Mouse (Mus musculus) embryonic facial prominence, embryonic 10.5 days (tissue): ENCODE measurements around the gene Abl1. TPM values are rescaled to one million over a fixed set of nuclear protein-coding genes. Genes with fewer than 3 reads are reported as not detected.

Experiments used
- DNase-seq: peaks from one replicate; pipeline ENCODE4 v3.0.0-alpha.2; 2017; ENCODE audit warnings: low spot score
- H3K27ac ChIP-seq: fragments of 300-500 bp; sonication (generic); replicated peaks from 2 replicates; pipeline ENCODE4 v1.5.1; 2016; ENCODE audit warnings: mild to moderate bottlenecking
- H3K27me3 ChIP-seq: fragments of 300-500 bp; sonication (generic); replicated peaks from 2 replicates; pipeline ENCODE4 v1.6.1; 2016; ENCODE audit warnings: low read depth, mild to moderate bottlenecking; ENCODE audit not compliant: poor library complexity, severe bottlenecking
- H3K36me3 ChIP-seq: fragments of 300-500 bp; sonication (generic); replicated peaks from 2 replicates; pipeline ENCODE4 v1.6.1; 2016; ENCODE audit warnings: mild to moderate bottlenecking, moderate library complexity
- H3K4me1 ChIP-seq: fragments of 300-500 bp; sonication (generic); 2 replicates; pipeline ENCODE4 v1.6.1; 2016
- H3K4me3 ChIP-seq: fragments of 300-500 bp; sonication (generic); 2 replicates; pipeline ENCODE4 v1.5.1; 2016; ENCODE audit warnings: mild to moderate bottlenecking, moderate library complexity
- H3K9me3 ChIP-seq: fragments of 300-500 bp; sonication (generic); 2 replicates; pipeline ENCODE4 v1.6.1; 2016; ENCODE audit warnings: mild to moderate bottlenecking
- WGBS: fragments of 180-500 bp; shearing (Covaris S2); methylation state at CpG from one replicate; pipeline ENCODE4 v1.1.7; 2016; 5-methylcytosine and 5-hydroxymethylcytosine counted together
- polyA plus RNA-seq: library from polyadenylated mRNA; unstranded; fragments of >200 nt; fragmentation: Nextera tagmentation; extraction: Ambion mirVana; gene quantifications from 2 replicates; pipeline ENCODE4 v1.2.1, GENCODE M21; 2016

Gene Abl1
- polyA plus RNA-seq, 1 experiment from 2014 or later, result 64.8 TPM

DNA sequence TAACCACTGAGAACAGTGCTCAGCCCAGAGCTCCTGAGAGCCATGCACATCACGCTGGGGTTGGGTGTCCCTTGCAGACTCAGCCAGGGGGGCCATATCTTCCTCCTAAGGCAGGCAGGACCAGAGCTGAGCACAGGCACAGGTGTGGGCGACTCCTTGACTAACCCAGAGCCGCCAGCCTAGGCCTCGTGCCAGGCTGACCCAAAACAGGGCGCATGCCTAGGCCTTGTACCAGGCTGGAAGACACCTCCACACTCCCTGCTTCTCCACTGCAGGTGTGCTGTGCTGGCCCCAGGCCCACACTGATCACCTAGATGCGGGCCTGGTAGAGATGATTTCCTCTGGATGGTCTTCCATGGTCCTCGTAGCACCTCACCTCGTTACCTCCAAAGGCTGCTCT, 114.6 kb downstream of the Abl1 start:
- WGBS, result 93% methylated on average over 8 of the region's 8 CpGs
- H3K36me3 ChIP-seq, result peaks cover 81% of the 10 kb centered on the region
- H3K27me3 ChIP-seq, result no peaks in the 10 kb centered on the region
- H3K4me3 ChIP-seq, result no peak overlapping the region
- DNase-seq, result no peak
- H3K4me1 ChIP-seq, result peaks cover 36% of the 10 kb centered on the region
- no peaks in the 10 kb centered on the region for H3K9me3 ChIP-seq
- H3K27ac ChIP-seq, result no peak overlapping the region

DNA sequence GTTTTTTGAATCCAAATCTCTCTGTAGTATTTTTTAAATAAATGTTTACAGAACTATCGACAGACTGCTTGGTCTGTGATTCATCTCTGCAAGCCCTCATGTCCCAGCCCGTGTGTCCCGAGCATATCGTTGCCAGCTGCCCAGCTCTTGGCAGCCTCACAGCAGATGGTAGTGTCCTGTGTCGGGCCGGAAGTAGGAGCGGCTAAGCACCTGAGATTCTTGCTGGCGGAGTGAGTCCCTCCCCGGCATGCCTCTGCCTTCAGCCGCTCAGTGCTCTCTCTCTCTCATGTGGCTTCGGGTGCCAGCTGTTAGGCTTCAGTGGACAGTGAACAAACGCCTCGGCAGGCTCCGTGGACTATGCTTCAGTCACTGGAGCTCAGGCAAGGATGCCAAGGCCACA, 115.3 kb downstream of the Abl1 start:
- no peak overlapping the region for H3K4me3 ChIP-seq
- no peaks in the 10 kb centered on the region for H3K27me3 ChIP-seq
- H3K36me3 ChIP-seq, result peaks cover 75% of the 10 kb centered on the region
- no peaks in the 10 kb centered on the region for H3K9me3 ChIP-seq
- no peak for DNase-seq
- H3K27ac ChIP-seq, result no peak overlapping the region
- H3K4me1 ChIP-seq, result peaks cover 42% of the 10 kb centered on the region
- WGBS, result 91% methylated on average over 14 of the region's 14 CpGs

- DNase-seq, result no peak
- Histone ChIP-seq H3K27ac (no peak overlapping the region; the same call in 1 of the 2 replicates), H3K36me3 (peaks cover 41% of the 10 kb centered on the region), H3K27me3 (peaks cover 7% of the 10 kb centered on the region), H3K4me1 (peaks cover 61% of the 10 kb centered on the region), H3K4me3 (no peak overlapping the region), H3K9me3 (no peaks in the 10 kb centered on the region)
- WGBS, result 53% methylated on average over 9 of the region's 9 CpGs
Measured at GRCm38 (mm10) chr2:31806639-31807382, 118.6 kb downstream of the Abl1 start.

DNA sequence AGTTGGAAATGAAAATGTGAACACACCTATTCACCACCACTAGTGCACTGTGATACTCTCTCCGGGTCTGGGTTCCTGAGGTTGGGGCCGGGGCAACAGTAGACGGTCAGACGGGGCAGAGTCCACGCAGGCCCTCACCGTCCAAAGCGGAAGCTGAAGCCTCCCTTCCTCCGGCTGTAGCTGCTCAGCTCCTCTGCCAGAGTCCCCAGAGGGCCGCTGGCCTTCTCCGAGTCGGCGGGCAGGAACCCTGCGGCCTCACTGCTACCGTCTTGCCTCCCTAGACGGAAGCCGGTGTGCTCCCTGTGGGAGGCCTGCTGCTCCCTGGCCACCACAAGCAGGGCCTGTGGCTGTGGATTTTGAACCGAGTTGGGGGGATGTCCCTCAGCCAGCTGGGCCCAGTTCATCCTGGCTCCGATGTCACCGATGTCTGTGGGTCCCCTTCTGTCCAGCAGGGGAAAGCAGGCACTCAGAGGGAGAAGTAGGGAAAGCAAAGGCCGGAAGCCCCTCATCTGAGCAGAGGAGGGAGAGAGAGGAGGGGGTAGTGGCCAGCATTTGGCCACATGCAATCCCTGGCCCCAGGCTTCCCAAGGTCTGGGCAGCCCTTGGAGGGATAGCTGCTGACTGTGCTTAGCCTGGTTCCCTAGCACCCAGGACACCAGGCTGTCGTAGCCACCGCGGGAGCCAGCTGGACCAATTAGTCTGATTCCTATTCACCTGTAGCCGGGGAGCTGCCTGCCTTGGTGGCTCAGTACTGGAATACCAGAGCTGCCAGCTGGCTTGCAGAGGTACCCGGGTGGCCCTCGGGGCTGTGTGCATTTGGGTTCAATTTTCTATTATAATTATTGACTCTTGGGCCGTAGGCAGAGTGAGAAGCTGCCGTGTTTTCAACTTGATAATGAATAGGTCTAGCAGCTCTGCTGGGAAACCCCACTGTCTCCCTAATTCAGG, 120.5 kb downstream of the Abl1 start:
- H3K4me3 ChIP-seq, result peak overlapping the region; percentile 8; the same call in 1 of the 2 replicates
- WGBS, result 28% methylated on average over 28 of the region's 28 CpGs
- peak overlapping the region; percentile 62 for H3K27ac ChIP-seq
- peaks cover 23% of the 10 kb centered on the region for H3K36me3 ChIP-seq
- peak; percentile 32 for DNase-seq
- peaks cover 10% of the 10 kb centered on the region for H3K27me3 ChIP-seq
- peaks cover 63% of the 10 kb centered on the region for H3K4me1 ChIP-seq
- H3K9me3 ChIP-seq, result no peaks in the 10 kb centered on the region

- H3K27me3 ChIP-seq, result peaks cover 12% of the 10 kb centered on the region
- DNase-seq, result no peak
- H3K4me3 ChIP-seq, result no peak overlapping the region
- H3K4me1 ChIP-seq, result peaks cover 63% of the 10 kb centered on the region
- H3K36me3 ChIP-seq, result peaks cover 16% of the 10 kb centered on the region
- WGBS, result 31% methylated on average over 2 of the region's 2 CpGs
- peak overlapping the region; percentile 61 for H3K27ac ChIP-seq
- H3K9me3 ChIP-seq, result no peaks in the 10 kb centered on the region
Measured at GRCm38 (mm10) chr2:31809358-31809740, 121.2 kb downstream of the Abl1 start.

GRCm38 (mm10) chr2:31810444-31810843, 122.3 kb downstream of the Abl1 start, which contains the start of gene Qrfp:
Gene Qrfp, minus strand, starts transcription at chr2:31810580.
- peak; percentile 31 for DNase-seq
- Histone ChIP-seq H3K27ac (peak within 1 kb of the TSS; percentile 61), H3K27me3 (peaks cover 17% of the 10 kb centered on the region), H3K4me1 (peaks cover 64% of the 10 kb centered on the region), H3K9me3 (no peaks in the 10 kb centered on the region), H3K4me3 (no peak within 1 kb of the TSS; the same call in 1 of the 2 replicates), H3K36me3 (peaks cover 6% of the 10 kb centered on the region; the same call in 1 of the 2 replicates)
- WGBS, result 34% methylated on average over 12 of the region's 12 CpGs

GRCm38 (mm10) chr2:31811086-31811958, 123.1 kb downstream of the Abl1 start:
- peaks cover 59% of the 10 kb centered on the region for H3K4me1 ChIP-seq
- 88% methylated on average over 14 of the region's 14 CpGs for WGBS
- no peak overlapping the region for H3K4me3 ChIP-seq
- H3K36me3 ChIP-seq, result peaks cover 5% of the 10 kb centered on the region; the same call in 1 of the 2 replicates
- DNase-seq, result no peak
- H3K27ac ChIP-seq, result no peak overlapping the region; the same call in 1 of the 2 replicates
- no peaks in the 10 kb centered on the region for H3K9me3 ChIP-seq
- H3K27me3 ChIP-seq, result peaks cover 17% of the 10 kb centered on the region

- Histone ChIP-seq H3K4me1 (peaks cover 37% of the 10 kb centered on the region), H3K27me3 (peaks cover 17% of the 10 kb centered on the region), H3K27ac (no peak overlapping the region), H3K36me3 (no peaks in the 10 kb centered on the region), H3K9me3 (no peaks in the 10 kb centered on the region), H3K4me3 (no peak overlapping the region)
- 89% methylated on average over 4 of the region's 4 CpGs for WGBS
- no peak for DNase-seq
Measured at GRCm38 (mm10) chr2:31813641-31814040, 125.5 kb downstream of the Abl1 start.

- peaks cover 17% of the 10 kb centered on the region for H3K27me3 ChIP-seq
- no peak overlapping the region for H3K4me3 ChIP-seq
- H3K9me3 ChIP-seq, result no peaks in the 10 kb centered on the region
- H3K4me1 ChIP-seq, result peaks cover 26% of the 10 kb centered on the region
- no peaks in the 10 kb centered on the region for H3K36me3 ChIP-seq
- no peak for DNase-seq
- H3K27ac ChIP-seq, result no peak overlapping the region
- 79% methylated on average over 7 of the region's 7 CpGs for WGBS
Measured at GRCm38 (mm10) chr2:31814699-31815098, 126.5 kb downstream of the Abl1 start.

GRCm38 (mm10) chr2:31815367-31815766, 127.2 kb downstream of the Abl1 start:
- peak; percentile 80 for DNase-seq
- WGBS, result 23% methylated on average over 5 of the region's 5 CpGs
- no peak overlapping the region for H3K27ac ChIP-seq

GRCm38 (mm10) chr2:31822524-31823371, 134.6 kb downstream of the Abl1 start:
- Histone ChIP-seq H3K27ac (peak overlapping the region; percentile 2; the same call in 1 of the 2 replicates), H3K9me3 (no peaks in the 10 kb centered on the region), H3K27me3 (peaks cover 52% of the 10 kb centered on the region), H3K4me1 (peaks cover 19% of the 10 kb centered on the region), H3K36me3 (no peaks in the 10 kb centered on the region), H3K4me3 (peak overlapping the region; percentile 45)
- 23% methylated on average over 39 of the region's 39 CpGs for WGBS
- peak; percentile 38 for DNase-seq

More at GRCm38 (mm10) chr2:31815367-31815766, 127.2 kb downstream of the Abl1 start:
- Histone ChIP-seq H3K27me3 (peaks cover 22% of the 10 kb centered on the region), H3K9me3 (no peaks in the 10 kb centered on the region), H3K4me1 (peaks cover 20% of the 10 kb centered on the region), H3K4me3 (no peak overlapping the region), H3K36me3 (no peaks in the 10 kb centered on the region)
